Mouse (Mus musculus): ENCODE data around the gene Gm49318. TPM values are rescaled to one million over a fixed set of nuclear protein-coding genes. Genes with fewer than 3 reads are reported as not detected.
"Not testable (repeated sequence)": the region's sequence is repeated elsewhere in the genome, so short reads cannot be mapped to it uniquely, and the experiment has no call there.

Gm49318 gene
- polyA plus RNA-seq, 1 experiment from 2014 or later, result not detected

GRCm38 (mm10) chr9:22089986-22090385, 18.9 kb upstream of the Gm49318 start:
- Histone ChIP-seq H3K27ac (replicated peaks) (no peak overlapping the region), H3K4me3 (no peak overlapping the region), H3K9ac (replicated peaks) (no peak overlapping the region), H3K4me2 (replicated peaks) (no peak overlapping the region), H3K27me3 (peaks cover 7% of the 10 kb centered on the region), H3K9me3 (no peaks in the 10 kb centered on the region), H3K4me1 (peaks cover 7% of the 10 kb centered on the region), H3K36me3 (no peaks in the 10 kb centered on the region)
- no peak for ATAC-seq (ENCODE audit: low FRiP score, low read depth)
- 88% methylated on average over 7 of the region's 7 CpGs for WGBS

- ATAC-seq (ENCODE audit: low FRiP score, low read depth), result no peak
- Histone ChIP-seq H3K27ac (replicated peaks) (no peak overlapping the region), H3K4me1 (peaks cover 12% of the 10 kb centered on the region), H3K9me3 (no peaks in the 10 kb centered on the region), H3K9ac (replicated peaks) (no peak overlapping the region), H3K36me3 (no peaks in the 10 kb centered on the region), H3K4me2 (replicated peaks) (no peak overlapping the region), H3K27me3 (peaks cover 7% of the 10 kb centered on the region), H3K4me3 (no peak overlapping the region)
- 98% methylated on average over 7 of the region's 7 CpGs for WGBS
These were observed 18.2 kb upstream of the Gm49318 start for GRCm38 (mm10) chr9:22089281-22089680.

GRCm38 (mm10) chr9:22087034-22087618, 16.1 kb upstream of the Gm49318 start:
- Histone ChIP-seq H3K9me3 (no peaks in the 10 kb centered on the region), H3K36me3 (no peaks in the 10 kb centered on the region), H3K27ac (replicated peaks) (no peak overlapping the region), H3K4me1 (peaks cover 15% of the 10 kb centered on the region), H3K4me3 (no peak overlapping the region), H3K27me3 (no peaks in the 10 kb centered on the region), H3K4me2 (replicated peaks) (no peak overlapping the region), H3K9ac (replicated peaks) (no peak overlapping the region)
- WGBS, result 81% methylated on average over 2 of the region's 2 CpGs
- ATAC-seq (ENCODE audit: low FRiP score, low read depth), result no peak

DNA sequence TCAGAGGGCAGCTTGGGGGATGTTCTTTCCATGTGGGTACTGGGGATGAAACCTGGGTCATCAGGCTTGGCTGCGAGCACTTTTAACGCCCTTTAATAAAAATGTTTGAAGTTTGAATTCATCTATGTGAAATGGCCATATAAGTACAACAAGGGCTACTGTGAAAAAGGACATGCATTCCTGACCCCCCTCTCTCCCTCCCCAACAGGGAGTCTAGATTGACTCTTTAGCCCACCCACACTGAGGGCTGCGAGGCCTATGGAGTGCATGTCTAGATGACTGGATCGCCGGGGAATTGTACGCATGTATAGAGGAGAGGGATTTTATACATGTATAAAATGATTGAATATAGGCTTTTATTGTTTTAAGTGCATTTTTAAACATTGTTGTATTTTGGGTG, 15.0 kb upstream of the Gm49318 start:
- H3K27me3 ChIP-seq, result no peaks in the 10 kb centered on the region
- H3K4me3 ChIP-seq, result peak overlapping the region; percentile 73
- H3K36me3 ChIP-seq, result no peaks in the 10 kb centered on the region
- peak overlapping the region; percentile 70 for H3K9ac ChIP-seq (replicated peaks)
- no peak for ATAC-seq (ENCODE audit: low FRiP score, low read depth)
- H3K4me2 ChIP-seq (replicated peaks), result peak overlapping the region; percentile 81
- H3K27ac ChIP-seq (replicated peaks), result no peak overlapping the region
- no peaks in the 10 kb centered on the region for H3K9me3 ChIP-seq
- WGBS, result 78% methylated on average over 6 of the region's 6 CpGs
- H3K4me1 ChIP-seq, result peaks cover 15% of the 10 kb centered on the region

DNA sequence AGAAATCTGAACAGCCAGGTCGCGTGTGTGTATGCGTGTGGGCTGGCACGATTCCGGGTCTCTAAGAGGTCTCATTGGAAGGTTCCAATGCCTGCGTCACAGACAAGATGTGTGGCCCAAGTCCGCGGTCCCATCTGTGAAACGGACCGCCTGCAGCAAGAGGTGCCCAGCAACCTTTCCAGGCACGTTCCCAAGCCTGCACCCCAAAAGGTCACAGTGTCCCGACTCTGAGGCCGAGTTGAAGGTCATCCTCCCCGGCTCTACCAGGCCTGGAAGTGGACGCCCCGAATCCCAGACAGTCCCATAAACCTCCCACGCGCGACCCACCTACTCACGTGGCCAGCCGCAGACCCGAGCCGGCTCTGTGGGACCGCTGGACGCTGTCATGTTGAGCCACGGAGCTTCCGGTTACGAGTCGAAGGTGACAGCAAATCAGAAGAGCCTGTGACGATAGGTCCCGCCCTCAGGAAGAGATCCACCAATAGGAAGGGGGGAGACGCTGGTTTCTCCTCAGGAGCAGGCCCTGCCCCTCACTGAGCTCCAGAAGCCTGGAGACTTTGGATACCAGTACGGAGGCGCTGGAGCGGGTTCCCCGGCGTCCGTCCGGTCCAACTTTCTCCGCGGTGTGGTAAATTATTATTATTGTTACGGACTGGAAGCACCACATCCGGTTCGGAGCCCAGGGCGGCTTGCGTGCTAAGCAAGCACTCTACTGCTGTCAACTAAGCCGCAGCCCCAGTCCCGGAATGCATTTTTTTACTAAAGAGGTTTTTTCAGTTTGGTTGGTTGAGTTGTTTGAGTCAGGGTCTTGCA, 14.2 kb upstream of the Gm49318 start, which contains the start of gene Ecsit:
Gene Ecsit, minus strand, starts transcription at position 417 of the 813 bp plus-strand sequence.
- peak within 1 kb of the TSS; percentile 65 for H3K27ac ChIP-seq (replicated peaks)
- under 1% methylated on average over 48 of the region's 48 CpGs for WGBS
- H3K9ac ChIP-seq (replicated peaks), result peak within 1 kb of the TSS; percentile 70
- H3K9me3 ChIP-seq, result no peaks in the 10 kb centered on the region
- ATAC-seq (ENCODE audit: low FRiP score, low read depth), result peak; percentile 99
- H3K4me1 ChIP-seq, result peaks cover 15% of the 10 kb centered on the region
- 0 out of 2 replicates have a peak, but pooled peaks cover 1% of the 10 kb centered on the region for H3K36me3 ChIP-seq
- H3K4me3 ChIP-seq, result peak within 1 kb of the TSS; percentile 73
- H3K27me3 ChIP-seq, result no peaks in the 10 kb centered on the region
- H3K4me2 ChIP-seq (replicated peaks), result peak within 1 kb of the TSS; percentile 81

DNA sequence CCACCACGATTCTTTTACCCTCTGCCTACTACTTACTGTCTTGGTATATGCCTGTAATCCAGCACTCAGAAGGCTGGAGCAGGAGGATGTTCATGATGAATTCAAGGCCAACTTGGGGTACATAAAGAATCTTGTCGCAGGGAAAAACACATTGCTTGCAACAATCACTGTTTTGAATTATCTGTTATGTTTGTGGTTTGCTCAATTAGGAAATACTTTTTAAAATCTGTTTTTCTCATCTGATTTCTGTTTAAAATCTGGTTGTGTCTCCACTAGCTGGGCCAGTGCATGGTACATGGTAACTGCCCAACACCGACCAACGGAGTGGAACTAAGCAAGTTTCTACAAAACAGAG, 13.6 kb upstream of the Gm49318 start:
- Histone ChIP-seq H3K9ac (replicated peaks) (peak overlapping the region; percentile 70), H3K4me3 (peak overlapping the region; percentile 73), H3K4me1 (peaks cover 15% of the 10 kb centered on the region), H3K4me2 (replicated peaks) (peak overlapping the region; percentile 81), H3K36me3 (0 out of 2 replicates have a peak, but pooled peaks cover 4% of the 10 kb centered on the region), H3K27me3 (no peaks in the 10 kb centered on the region), H3K9me3 (no peaks in the 10 kb centered on the region), H3K27ac (replicated peaks) (no peak overlapping the region)
- ATAC-seq (ENCODE audit: low FRiP score, low read depth), result no peak
- WGBS, result 35% methylated on average over 4 of the region's 4 CpGs

GRCm38 (mm10) chr9:22076223-22076622, 5.2 kb upstream of the Gm49318 start:
- Histone ChIP-seq H3K4me2 (replicated peaks) (no peak overlapping the region), H3K4me1 (no peaks in the 10 kb centered on the region), H3K27ac (replicated peaks) (no peak overlapping the region), H3K9me3 (no peaks in the 10 kb centered on the region), H3K4me3 (no peak overlapping the region), H3K27me3 (no peaks in the 10 kb centered on the region), H3K36me3 (peaks cover 44% of the 10 kb centered on the region), H3K9ac (replicated peaks) (no peak overlapping the region)
- ATAC-seq (ENCODE audit: low FRiP score, low read depth), result no peak
- WGBS, result 93% methylated on average over 23 of the region's 23 CpGs

GRCm38 (mm10) chr9:22075778-22076177, 4.7 kb upstream of the Gm49318 start:
- not testable (repeated sequence) for H3K27ac ChIP-seq (replicated peaks); H3K4me3 ChIP-seq; H3K4me2 ChIP-seq (replicated peaks); H3K27me3 ChIP-seq; H3K9me3 ChIP-seq; H3K9ac ChIP-seq (replicated peaks); ATAC-seq (ENCODE audit: low FRiP score, low read depth); H3K4me1 ChIP-seq
- WGBS, result 81% methylated on average over 5 of the region's 5 CpGs
- peaks cover 44% of the 10 kb centered on the region for H3K36me3 ChIP-seq

DNA sequence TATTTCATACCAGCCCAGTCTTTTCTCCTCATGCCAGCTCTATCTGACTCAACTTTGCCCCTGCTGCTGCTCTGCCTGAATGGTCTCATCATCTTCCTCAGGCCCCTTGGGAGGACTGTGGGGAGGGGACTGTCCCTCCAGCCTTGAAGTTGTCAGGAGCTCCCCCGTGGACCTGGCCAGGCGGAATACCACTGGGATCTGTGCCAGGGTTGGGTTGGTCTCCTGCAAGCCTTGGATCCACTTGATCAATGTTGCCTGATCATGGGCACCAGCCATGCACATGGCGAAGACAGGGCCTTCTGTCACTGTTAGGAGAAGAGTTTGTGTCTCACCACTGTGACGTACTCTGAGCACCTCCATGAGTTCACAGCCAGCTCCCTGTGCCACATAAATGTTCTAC, 1.2 kb upstream of the Gm49318 start:
- Histone ChIP-seq H3K4me1 (peaks cover 11% of the 10 kb centered on the region), H3K4me2 (replicated peaks) (no peak overlapping the region), H3K27me3 (no peaks in the 10 kb centered on the region), H3K36me3 (peaks cover 45% of the 10 kb centered on the region), H3K27ac (replicated peaks) (no peak overlapping the region), H3K9me3 (no peaks in the 10 kb centered on the region), H3K9ac (replicated peaks) (no peak overlapping the region), H3K4me3 (no peak overlapping the region)
- ATAC-seq (ENCODE audit: low FRiP score, low read depth), result no peak
- 92% methylated on average over 4 of the region's 4 CpGs for WGBS

DNA sequence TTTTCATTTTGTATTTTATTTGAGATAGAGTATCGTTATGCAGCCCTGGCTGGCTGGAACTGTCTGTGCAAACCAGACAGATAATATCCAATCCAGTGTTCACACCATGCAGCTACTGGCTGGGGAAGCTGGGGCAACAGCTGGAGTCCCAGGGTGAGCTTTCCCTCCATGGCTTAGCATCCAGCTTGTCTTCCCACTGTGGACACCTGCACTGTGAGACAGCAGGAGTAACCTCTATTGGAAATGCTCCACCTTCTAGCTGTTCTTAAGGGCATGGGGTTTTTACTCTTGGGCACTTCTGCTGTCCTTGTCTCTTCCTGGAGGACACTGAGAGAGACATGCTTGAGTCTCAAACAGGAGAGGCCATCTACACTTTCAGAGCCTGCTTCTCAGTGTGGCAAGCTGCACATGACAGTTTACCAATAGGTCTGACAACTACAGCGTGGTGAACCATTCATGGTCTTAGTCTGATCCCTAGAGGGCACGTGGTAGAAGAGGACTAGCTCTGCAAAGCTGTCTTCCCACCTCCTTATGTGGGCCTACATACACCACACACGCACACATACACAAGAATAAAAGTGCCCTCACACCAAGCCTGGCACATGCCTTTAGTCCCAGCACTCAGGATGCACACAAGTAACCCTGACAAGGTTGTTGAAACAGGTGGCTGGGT, 1.0 kb downstream of the Gm49318 start:
- peaks cover 58% of the 10 kb centered on the region for H3K36me3 ChIP-seq
- H3K9ac ChIP-seq (replicated peaks), result peak overlapping the region; percentile 93; the same call in 1 of the 2 replicates
- peak overlapping the region; percentile 90 for H3K4me3 ChIP-seq
- peaks cover 11% of the 10 kb centered on the region for H3K4me1 ChIP-seq
- peak overlapping the region; percentile 95; the same call in 1 of the 2 replicates for H3K27ac ChIP-seq (replicated peaks)
- H3K9me3 ChIP-seq, result no peaks in the 10 kb centered on the region
- peak; percentile 35 for ATAC-seq (ENCODE audit: low FRiP score, low read depth)
- no peaks in the 10 kb centered on the region for H3K27me3 ChIP-seq
- peak overlapping the region; percentile 61 for H3K4me2 ChIP-seq (replicated peaks)
- 67% methylated on average over 4 of the region's 4 CpGs for WGBS

DNA sequence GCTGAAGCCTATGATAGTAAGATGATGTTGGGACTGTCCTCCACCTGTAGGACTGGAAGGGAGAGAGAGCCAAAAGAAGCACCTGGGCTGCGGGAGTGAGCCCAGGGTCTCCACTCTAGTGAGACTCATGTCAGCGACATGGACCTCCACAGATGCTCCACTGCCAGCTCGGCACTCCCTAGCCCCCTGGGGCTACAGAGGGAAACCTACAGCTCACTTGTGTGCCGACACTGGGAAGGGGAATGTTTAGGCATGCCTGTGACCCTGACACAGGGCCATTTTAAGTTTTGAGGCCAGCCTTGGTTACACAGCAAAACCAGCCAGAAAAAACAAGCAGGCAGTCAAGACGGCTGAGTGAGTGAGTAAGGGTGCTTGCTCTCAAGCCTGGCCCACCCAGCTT, 3.9 kb downstream of the Gm49318 start:
- Histone ChIP-seq H3K4me2 (replicated peaks) (no peak overlapping the region), H3K27me3 (no peaks in the 10 kb centered on the region), H3K27ac (replicated peaks) (no peak overlapping the region), H3K36me3 (peaks cover 61% of the 10 kb centered on the region), H3K9ac (replicated peaks) (0 out of 2 replicates have a peak overlapping the region, but pooled peaks have one; percentile 1), H3K9me3 (no peaks in the 10 kb centered on the region), H3K4me1 (peaks cover 11% of the 10 kb centered on the region), H3K4me3 (no peak overlapping the region)
- WGBS, result 82% methylated on average over 5 of the region's 5 CpGs
- no peak for ATAC-seq (ENCODE audit: low FRiP score, low read depth)

DNA sequence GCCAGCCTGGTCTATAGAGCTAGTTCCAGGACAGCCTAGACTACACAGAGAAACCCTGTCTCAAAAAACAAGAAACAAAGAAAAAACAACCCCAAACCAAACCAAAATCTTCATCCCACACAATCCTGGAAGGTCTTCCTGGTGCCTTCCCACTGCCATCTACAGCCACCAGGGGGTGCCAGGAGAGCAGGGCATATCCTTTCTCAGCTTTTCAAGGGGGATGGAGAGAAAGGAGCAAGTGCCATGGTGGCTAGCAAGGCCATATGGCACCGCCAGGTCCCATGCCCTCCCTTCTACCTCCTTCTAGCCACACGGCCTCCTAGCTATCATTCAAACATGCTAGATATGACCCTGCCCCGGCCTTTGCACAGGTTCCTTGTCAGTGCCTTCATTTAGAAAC, 4.6 kb downstream of the Gm49318 start:
- Histone ChIP-seq H3K36me3 (peaks cover 67% of the 10 kb centered on the region), H3K9me3 (no peaks in the 10 kb centered on the region), H3K4me3 (no peak overlapping the region), H3K4me2 (replicated peaks) (no peak overlapping the region), H3K27me3 (no peaks in the 10 kb centered on the region), H3K4me1 (peaks cover 11% of the 10 kb centered on the region), H3K27ac (replicated peaks) (no peak overlapping the region), H3K9ac (replicated peaks) (no peak overlapping the region)
- WGBS, result 83% methylated on average over 3 of the region's 3 CpGs
- no peak for ATAC-seq (ENCODE audit: low FRiP score, low read depth)

Measured in midbrain, embryonic 12.5 days (tissue).